Mouse (Mus musculus) thymus, postnatal 0 days (tissue): ENCODE results near the gene Xrcc4. TPM values are rescaled to one million over a fixed set of nuclear protein-coding genes. Genes with fewer than 3 reads are reported as not detected.
A peak's percentile ranks its signal among the peaks of the same experiment; 100 is the strongest.
"Not testable (repeated sequence)": the region's sequence is repeated elsewhere in the genome, so short reads cannot be mapped to it uniquely, and the experiment has no call there.

Source experiments
- DNase-seq: peaks from one replicate; pipeline ENCODE4 v3.0.0-alpha.2; 2015; ENCODE audit warnings: low spot score
- polyA plus RNA-seq: library from polyadenylated mRNA; unstranded; fragments of >200 nt; fragmentation: Nextera tagmentation; extraction: Ambion mirVana; gene quantifications from 2 replicates; pipeline ENCODE4 v1.2.1, GENCODE M21; 2015

Xrcc4 gene
- polyA plus RNA-seq, 1 experiment from 2014 or later = 23.5 TPM

DNA sequence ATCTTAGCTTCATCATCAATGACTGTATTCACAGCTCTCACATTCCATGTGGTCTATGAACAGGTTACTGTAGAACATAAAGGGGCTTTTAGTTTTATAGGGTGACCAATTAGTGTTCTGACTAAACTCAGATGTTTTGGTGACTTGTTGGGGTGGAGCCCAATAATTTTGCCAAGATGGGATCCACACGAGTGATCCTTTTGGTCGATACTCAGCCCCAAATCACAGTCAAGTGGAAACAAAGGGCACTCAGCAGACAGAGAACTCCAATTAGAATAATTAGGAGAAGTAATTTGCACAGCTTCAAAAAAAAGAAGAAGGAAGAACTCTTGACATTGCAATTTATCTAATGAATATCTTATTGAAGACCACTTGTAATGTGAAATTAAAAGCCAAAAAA is 274.9 kb downstream of the Xrcc4 start:
- no peak for DNase-seq

GRCm38 (mm10) chr13:89812169-89812568 is 277.2 kb downstream of the Xrcc4 start:
- DNase-seq = no peak

GRCm38 (mm10) chr13:89809024-89809423 is 280.4 kb downstream of the Xrcc4 start:
- no peak for DNase-seq

DNA sequence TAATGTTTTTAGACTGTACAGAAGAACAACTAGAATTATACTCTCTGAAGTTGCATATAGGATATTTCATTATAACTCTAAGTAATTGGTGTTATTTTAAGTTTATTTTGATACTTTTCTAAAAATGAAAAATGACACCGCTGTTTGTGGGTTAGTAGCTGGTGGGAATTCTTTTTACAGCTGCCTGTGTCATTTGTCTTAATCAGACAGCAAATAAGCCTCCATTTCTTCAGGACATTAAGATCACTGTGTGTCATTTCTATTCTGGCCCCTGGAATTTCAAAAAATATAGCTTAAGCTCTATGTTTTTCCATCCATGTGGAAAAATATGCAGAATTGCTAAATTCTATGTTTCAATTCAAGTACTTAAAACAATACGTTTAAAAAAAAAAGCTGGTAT is 287.5 kb downstream of the Xrcc4 start:
- no peak for DNase-seq

GRCm38 (mm10) chr13:89797721-89798120 is 291.7 kb downstream of the Xrcc4 start:
- DNase-seq = no peak

DNA sequence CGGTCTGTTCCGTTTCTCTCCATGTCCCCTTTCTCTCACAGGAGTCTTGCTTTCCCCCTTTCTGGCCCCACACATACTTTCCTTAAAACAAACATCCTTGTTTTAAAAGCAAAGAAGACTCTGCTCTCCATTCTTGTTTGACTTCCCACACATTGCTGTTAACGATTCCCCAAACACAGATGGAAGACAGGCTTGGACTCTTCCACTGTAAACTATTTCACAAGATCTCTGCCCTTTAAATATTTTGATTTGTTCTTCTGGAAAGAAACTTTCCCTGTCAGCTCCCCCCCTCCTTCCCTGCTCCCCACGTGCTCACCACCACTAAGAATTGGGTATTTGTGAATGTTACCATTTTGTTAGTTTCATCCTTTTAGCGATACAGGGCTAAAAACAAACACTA is 297.9 kb downstream of the Xrcc4 start:
- no peak for DNase-seq

GRCm38 (mm10) chr13:89782886-89783285 is 306.5 kb downstream of the Xrcc4 start:
- DNase-seq = no peak

DNA sequence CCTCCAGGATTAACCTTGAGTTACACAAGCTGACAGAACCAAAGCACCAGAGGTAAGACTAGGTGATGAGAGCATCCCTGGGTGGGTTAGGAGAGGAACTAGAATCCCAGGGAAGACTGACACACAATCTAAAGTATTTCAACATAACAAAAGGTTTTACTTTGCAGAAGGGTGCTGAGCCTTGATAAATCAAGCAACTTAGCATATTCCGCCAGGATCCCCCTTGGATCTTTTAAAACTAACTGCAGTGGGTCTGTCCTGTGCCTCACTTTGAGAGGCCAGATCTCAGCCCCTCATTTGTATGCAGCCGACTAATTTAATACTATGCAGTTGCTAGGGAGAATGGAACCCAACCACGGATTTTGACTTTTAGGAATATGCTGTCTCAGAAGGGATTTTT is 309.1 kb downstream of the Xrcc4 start:
- DNase-seq = no peak

DNA sequence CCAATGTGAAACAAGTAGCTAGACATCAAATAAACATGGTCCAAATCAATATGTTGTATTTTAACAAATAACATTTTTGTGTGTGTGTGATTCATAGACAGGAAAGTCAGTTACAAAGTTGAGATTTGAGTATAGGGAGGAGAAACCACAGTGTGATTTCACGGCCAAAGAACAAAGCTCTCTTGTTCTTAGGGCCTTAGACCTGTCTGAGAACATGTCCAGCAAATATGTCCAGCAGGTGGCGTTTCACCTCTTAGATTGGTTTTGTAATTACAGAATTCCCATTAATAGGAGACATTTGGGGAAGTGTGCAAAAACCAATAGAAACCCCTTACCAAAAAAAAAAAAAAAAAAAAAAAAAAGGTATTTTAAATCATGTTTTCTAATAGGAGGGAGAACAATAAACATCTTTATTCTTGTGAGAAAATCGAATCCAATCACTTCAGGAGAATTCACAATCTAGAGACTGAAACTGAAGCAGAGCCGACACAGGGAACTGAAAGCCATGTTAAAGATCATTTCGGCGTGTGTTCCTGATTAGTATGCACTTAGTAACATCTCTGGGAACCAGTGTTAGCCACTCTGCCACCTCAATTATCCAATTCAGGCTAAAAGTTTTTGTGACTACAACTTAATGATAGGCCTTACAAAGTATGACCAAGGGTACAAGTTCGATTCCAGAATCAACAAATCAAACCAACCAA is 310.0 kb downstream of the Xrcc4 start:
- no peak for DNase-seq

DNA sequence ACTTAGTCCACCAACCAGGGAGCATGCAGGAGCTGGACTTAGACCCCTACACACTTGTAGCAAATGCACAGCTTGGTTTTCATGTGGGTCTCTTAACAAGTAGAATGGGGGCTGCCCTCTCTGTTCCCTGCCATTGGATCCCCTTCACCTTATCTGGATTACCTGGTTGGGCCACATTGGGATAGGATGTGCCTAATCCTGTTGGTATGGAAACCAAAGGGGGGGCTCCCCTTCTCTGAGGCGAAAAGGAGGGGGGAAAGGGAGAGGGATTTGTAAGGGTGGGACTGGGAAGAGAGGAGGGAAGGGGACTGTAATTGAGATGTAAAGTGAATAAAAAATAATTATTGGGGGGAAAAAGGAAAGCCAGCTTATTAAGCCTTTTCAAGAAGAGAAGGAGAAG is 311.6 kb downstream of the Xrcc4 start:
- no peak for DNase-seq

DNA sequence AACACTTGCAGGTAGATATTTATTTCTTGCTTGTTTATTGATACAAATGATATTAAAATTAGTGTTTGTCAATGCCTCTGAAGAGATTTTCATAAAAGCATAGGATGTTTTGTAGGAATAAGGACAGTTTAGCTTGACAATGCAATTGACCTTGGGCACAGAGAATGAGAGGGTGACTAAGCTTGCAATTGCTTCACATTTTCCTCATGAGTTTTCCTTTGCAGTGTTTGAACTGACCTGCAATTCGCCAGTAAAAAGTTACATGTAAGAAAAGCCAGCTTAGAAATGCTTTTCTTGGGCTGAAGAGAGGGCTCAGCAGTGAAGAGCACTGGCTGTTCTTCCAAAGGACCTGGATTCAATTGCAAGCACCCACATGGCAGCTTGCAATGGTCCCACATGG is 312.3 kb downstream of the Xrcc4 start:
- no peak for DNase-seq

GRCm38 (mm10) chr13:89766551-89766950 is 322.9 kb downstream of the Xrcc4 start:
- DNase-seq = no peak

- DNase-seq = peak; percentile 15
Observed at GRCm38 (mm10) chr13:89765966-89766365, 323.4 kb downstream of the Xrcc4 start.

DNA sequence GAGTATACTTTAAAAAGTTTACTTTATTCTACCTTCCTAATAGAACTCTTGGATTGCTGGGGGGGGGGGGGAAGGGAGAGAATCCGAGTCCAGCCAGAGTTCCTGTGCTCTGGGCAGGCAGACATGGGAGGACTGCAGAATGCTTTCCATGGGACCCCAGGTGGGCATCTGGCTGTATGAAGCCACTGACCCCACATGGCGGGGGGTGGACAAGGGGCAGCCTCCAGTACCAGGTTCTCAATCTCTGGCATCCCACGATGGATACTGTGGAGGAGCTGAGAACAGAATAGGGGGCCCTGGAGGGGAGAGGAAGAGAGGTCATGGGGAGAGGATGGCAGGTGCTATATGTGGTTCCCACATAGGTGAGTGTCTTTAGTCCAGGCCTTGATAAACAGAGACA is 327.1 kb downstream of the Xrcc4 start:
- DNase-seq = no peak

- DNase-seq = no peak
Observed at GRCm38 (mm10) chr13:89756347-89756746, 333.1 kb downstream of the Xrcc4 start.

DNA sequence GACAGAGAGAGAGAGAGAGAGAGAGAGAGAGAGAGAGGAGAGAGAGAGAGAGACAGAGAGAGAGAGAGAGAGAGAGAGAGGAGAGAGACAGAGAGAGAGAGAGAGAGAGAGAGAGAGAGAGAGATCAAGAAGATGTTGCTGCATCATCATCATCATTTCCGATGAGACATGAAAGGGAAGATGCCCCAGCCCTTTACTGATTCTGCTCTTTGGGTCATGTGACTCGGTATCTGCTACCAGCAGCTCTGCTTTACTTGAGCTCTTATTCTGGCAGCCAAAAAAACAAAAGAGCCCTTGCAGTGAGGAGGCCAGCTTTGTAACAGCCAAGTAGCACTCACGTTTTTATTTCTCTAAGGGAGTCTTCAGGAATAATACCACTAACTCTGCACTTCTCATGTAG is 338.8 kb downstream of the Xrcc4 start:
- not testable (repeated sequence) for DNase-seq

DNA sequence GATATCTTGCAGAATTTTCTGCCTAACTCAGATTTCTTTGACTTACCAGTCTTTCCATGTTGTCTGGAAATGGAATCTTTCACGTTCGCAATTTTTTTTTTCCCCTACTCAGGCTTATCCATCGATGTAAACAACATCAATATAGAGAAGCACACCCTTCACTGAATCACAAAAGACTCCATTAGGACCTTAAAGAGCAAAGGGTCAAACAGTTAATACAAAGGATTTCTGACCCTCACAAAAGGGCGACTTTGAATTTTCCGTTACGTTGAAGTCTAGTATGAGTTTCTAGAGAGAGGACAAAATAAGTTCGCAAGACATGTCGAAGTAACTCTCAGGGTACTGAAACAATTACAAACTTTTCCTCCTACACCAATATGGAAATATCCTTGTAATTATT is 346.2 kb downstream of the Xrcc4 start:
- DNase-seq = no peak

- DNase-seq = no peak
Observed at GRCm38 (mm10) chr13:89742686-89743200, 346.7 kb downstream of the Xrcc4 start.

DNA sequence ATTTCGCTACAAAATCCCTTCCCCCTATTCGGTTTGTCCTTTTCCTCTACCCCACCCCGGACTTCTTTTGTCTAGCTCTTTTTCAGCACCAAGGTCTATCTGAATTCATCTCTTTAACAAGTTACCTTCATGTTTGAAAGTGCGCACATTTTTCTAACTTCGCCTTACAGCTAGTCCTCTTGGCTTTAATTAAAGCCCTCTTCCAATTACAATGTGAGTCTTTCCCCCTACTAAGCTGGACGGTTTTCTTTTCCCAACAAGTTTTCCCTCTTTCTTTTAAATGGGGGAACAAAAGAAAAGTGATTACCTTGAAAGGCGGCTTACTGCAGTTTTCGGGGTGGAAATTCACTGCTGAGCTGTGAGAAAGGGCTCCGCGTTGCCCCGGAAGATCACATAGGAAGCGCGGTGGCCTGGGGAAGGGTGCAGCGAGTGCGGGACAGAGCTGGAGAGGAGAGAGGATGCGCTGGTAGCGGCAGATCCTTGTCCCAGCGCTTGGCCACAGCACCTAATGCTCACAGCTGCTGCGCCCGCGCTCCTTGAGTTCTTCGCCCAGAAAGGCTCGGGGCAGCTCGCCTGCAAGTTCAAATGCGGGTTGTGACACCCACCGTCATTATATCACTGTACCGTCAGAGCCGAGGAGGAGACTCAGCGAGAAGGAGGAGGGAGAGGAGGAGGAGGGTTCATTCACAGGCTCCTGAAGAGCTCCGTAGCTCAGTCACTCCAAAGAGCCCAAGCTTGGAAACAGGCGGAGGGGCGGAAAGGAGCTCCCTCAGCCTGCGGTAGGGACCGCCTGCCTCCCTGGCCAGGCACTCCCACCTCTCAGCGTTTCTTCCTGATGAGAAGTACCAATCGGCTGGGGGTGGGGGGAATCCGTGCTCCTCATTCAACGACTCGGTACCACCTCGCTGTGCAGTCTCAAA is 347.4 kb downstream of the Xrcc4 start, which contains the start of gene Vcan:
Vcan (minus strand) TSS at position 744 of the 920 bp plus-strand sequence.
- peak; percentile 16 for DNase-seq

- no peak for DNase-seq
Observed at GRCm38 (mm10) chr13:89741116-89741551, 348.3 kb downstream of the Xrcc4 start.

- peak; percentile 64 for DNase-seq
Observed at GRCm38 (mm10) chr13:89740243-89741115, 348.9 kb downstream of the Xrcc4 start.
